Mouse (Mus musculus) embryonic facial prominence, embryonic 14.5 days (tissue): ENCODE results near the gene Isg20l2. TPM values are rescaled to one million over a fixed set of nuclear protein-coding genes. Genes with fewer than 3 reads are reported as not detected.

Source experiments
- ATAC-seq: fragments of 200-750 bp; cut with Nextera tagmentation; 2 replicates; pipeline ENCODE4 v1.8.0; 2017; ENCODE audit warnings: low read depth, moderate number of reproducible peaks, moderate TSS enrichment
- DNase-seq: peaks from one replicate; pipeline ENCODE4 v3.0.0-alpha.2; 2015; ENCODE audit warnings: low spot score
- H3K27ac ChIP-seq: fragments of 300-500 bp; sonication (generic); replicated peaks from 2 replicates; pipeline ENCODE4 v1.5.1; 2014; ENCODE audit warnings: low read depth, mild to moderate bottlenecking, low read length, moderate library complexity
- H3K27me3 ChIP-seq: fragments of 300-500 bp; sonication (generic); replicated peaks from 2 replicates; pipeline ENCODE4 v1.6.1; 2014; ENCODE audit warnings: low read length; ENCODE audit not compliant: control insufficient read depth, insufficient read depth
- H3K36me3 ChIP-seq: fragments of 300-500 bp; sonication (generic); 2 replicates; pipeline ENCODE4 v1.6.1; 2014; ENCODE audit warnings: low read length, mixed read lengths; ENCODE audit not compliant: control insufficient read depth, insufficient read depth
- H3K4me1 ChIP-seq: fragments of 300-500 bp; sonication (generic); 2 replicates; pipeline ENCODE4 v1.6.1; 2014; ENCODE audit warnings: antibody characterized with exemption, low read length; ENCODE audit not compliant: control insufficient read depth, insufficient read depth
- H3K4me2 ChIP-seq: fragments of 300-500 bp; sonication (generic); 2 replicates; pipeline ENCODE4 v1.6.1; 2014; ENCODE audit warnings: low read depth, mild to moderate bottlenecking, low read length, moderate library complexity, mixed read lengths
- H3K4me3 ChIP-seq: fragments of 300-500 bp; sonication (generic); 2 replicates; pipeline ENCODE4 v1.5.1; 2014; ENCODE audit warnings: low read depth, mild to moderate bottlenecking, low read length
- H3K9ac ChIP-seq: fragments of 300-500 bp; sonication (generic); 2 replicates; pipeline ENCODE4 v1.6.1; 2014; ENCODE audit warnings: low read depth, mild to moderate bottlenecking, low read length, moderate library complexity, mixed read lengths
- H3K9me3 ChIP-seq: fragments of 300-500 bp; sonication (generic); 2 replicates; pipeline ENCODE4 v1.6.1; 2016; ENCODE audit warnings: low read length; ENCODE audit not compliant: control insufficient read depth
- WGBS: fragments of 180-500 bp; shearing (Covaris S2); extraction: QIAGEN DNeasy Blood & Tissue Kit; methylation state at CpG from one replicate; pipeline ENCODE4 v1.1.7; 2014; 5-methylcytosine and 5-hydroxymethylcytosine counted together
- polyA plus RNA-seq: library from polyadenylated mRNA; unstranded; fragments of >200 nt; fragmentation: Nextera tagmentation; extraction: Ambion mirVana; gene quantifications from 2 replicates; pipeline ENCODE4 v1.2.1, GENCODE M21; 2014

Gene Isg20l2
- polyA plus RNA-seq, 1 experiment from 2014 or later, result 22.9 TPM

GRCm38 (mm10) chr3:87918551-87918950, 11.6 kb upstream of the Isg20l2 start:
- ATAC-seq, result no peak
- peak overlapping the region; percentile 77; the same call in 1 of the 2 replicates for H3K4me2 ChIP-seq
- no peak for DNase-seq
- WGBS, result 83% methylated on average over 1 of the region's 1 CpGs
- no peaks in the 10 kb centered on the region; the same call in 1 of the 2 replicates for H3K4me1 ChIP-seq
- 0 out of 2 replicates have a peak overlapping the region, but pooled peaks have one; percentile 88 for H3K27ac ChIP-seq
- no peak overlapping the region for H3K9ac ChIP-seq
- H3K4me3 ChIP-seq, result no peak overlapping the region
- peaks cover 58% of the 10 kb centered on the region for H3K36me3 ChIP-seq
- H3K27me3 ChIP-seq, result no peaks in the 10 kb centered on the region
- H3K9me3 ChIP-seq, result no peaks in the 10 kb centered on the region

- WGBS, result under 1% methylated on average over 30 of the region's 30 CpGs
- H3K36me3 ChIP-seq, result peaks cover 58% of the 10 kb centered on the region
These were observed 10.6 kb upstream of the Isg20l2 start, which contains the start of gene Mrpl24 for GRCm38 (mm10) chr3:87919336-87920108. Gene Mrpl24 (plus strand): TSS chr3:87919506.

GRCm38 (mm10) chr3:87920270-87920943, 9.7 kb upstream of the Isg20l2 start:
- no peaks in the 10 kb centered on the region for H3K27me3 ChIP-seq
- ATAC-seq (no peak), DNase-seq (no peak)
- WGBS, result 67% methylated on average over 9 of the region's 9 CpGs
- peak overlapping the region; percentile 80 for H3K9ac ChIP-seq
- H3K4me2 ChIP-seq, result peak overlapping the region; percentile 77
- H3K36me3 ChIP-seq, result peaks cover 58% of the 10 kb centered on the region
- H3K9me3 ChIP-seq, result no peaks in the 10 kb centered on the region
- peak overlapping the region; percentile 88; the same call in 1 of the 2 replicates for H3K27ac ChIP-seq
- no peaks in the 10 kb centered on the region; the same call in 1 of the 2 replicates for H3K4me1 ChIP-seq
- H3K4me3 ChIP-seq, result peak overlapping the region; percentile 63

More at GRCm38 (mm10) chr3:87919336-87920108, 10.6 kb upstream of the Isg20l2 start, which contains the start of gene Mrpl24:
- no peaks in the 10 kb centered on the region; the same call in 1 of the 2 replicates for H3K4me1 ChIP-seq
- peak; percentile 98 for DNase-seq
- no peaks in the 10 kb centered on the region for H3K9me3 ChIP-seq
- H3K9ac ChIP-seq, result peak within 1 kb of the TSS; percentile 80
- no peaks in the 10 kb centered on the region for H3K27me3 ChIP-seq
- peak within 1 kb of the TSS; percentile 77 for H3K4me2 ChIP-seq
- H3K4me3 ChIP-seq, result peak within 1 kb of the TSS; percentile 63
- ATAC-seq, result peak; percentile 88
- H3K27ac ChIP-seq, result peak within 1 kb of the TSS; percentile 88

GRCm38 (mm10) chr3:87924996-87925395, 5.1 kb upstream of the Isg20l2 start:
- WGBS, result 84% methylated on average over 7 of the region's 7 CpGs
- peaks cover 63% of the 10 kb centered on the region for H3K36me3 ChIP-seq
- no peaks in the 10 kb centered on the region for H3K9me3 ChIP-seq
- H3K27me3 ChIP-seq, result no peaks in the 10 kb centered on the region
- H3K27ac ChIP-seq, result no peak overlapping the region
- H3K4me1 ChIP-seq, result peaks cover 6% of the 10 kb centered on the region; the same call in 1 of the 2 replicates
- no peak for DNase-seq
- no peak overlapping the region for H3K4me3 ChIP-seq
- H3K4me2 ChIP-seq, result no peak overlapping the region
- ATAC-seq, result no peak
- no peak overlapping the region for H3K9ac ChIP-seq

GRCm38 (mm10) chr3:87927452-87927851, 2.7 kb upstream of the Isg20l2 start:
- H3K27ac ChIP-seq, result no peak overlapping the region
- no peak overlapping the region for H3K9ac ChIP-seq
- no peaks in the 10 kb centered on the region for H3K9me3 ChIP-seq
- no peak overlapping the region for H3K4me3 ChIP-seq
- H3K4me1 ChIP-seq, result peaks cover 11% of the 10 kb centered on the region; the same call in 1 of the 2 replicates
- peaks cover 64% of the 10 kb centered on the region for H3K36me3 ChIP-seq
- no peaks in the 10 kb centered on the region for H3K27me3 ChIP-seq
- no peak overlapping the region for H3K4me2 ChIP-seq
- no peak for ATAC-seq
- 85% methylated on average over 5 of the region's 5 CpGs for WGBS
- DNase-seq, result no peak

GRCm38 (mm10) chr3:87929341-87930077, 605 bp upstream of the Isg20l2 start:
- Histone ChIP-seq H3K4me3 (peak overlapping the region; percentile 92), H3K9ac (peak overlapping the region; percentile 93), H3K4me2 (peak overlapping the region; percentile 88), H3K27ac (peak overlapping the region; percentile 84), H3K4me1 (peaks cover 11% of the 10 kb centered on the region; the same call in 1 of the 2 replicates), H3K9me3 (no peaks in the 10 kb centered on the region), H3K36me3 (peaks cover 56% of the 10 kb centered on the region), H3K27me3 (no peaks in the 10 kb centered on the region)
- 5% methylated on average over 26 of the region's 26 CpGs for WGBS
- ATAC-seq, result peak; percentile 10
- DNase-seq, result no peak

GRCm38 (mm10) chr3:87934026-87934425, 3.9 kb downstream of the Isg20l2 start:
- Histone ChIP-seq H3K4me3 (no peak overlapping the region), H3K9me3 (no peaks in the 10 kb centered on the region), H3K4me2 (no peak overlapping the region), H3K36me3 (peaks cover 56% of the 10 kb centered on the region), H3K9ac (no peak overlapping the region), H3K27ac (no peak overlapping the region), H3K27me3 (no peaks in the 10 kb centered on the region), H3K4me1 (peaks cover 10% of the 10 kb centered on the region; the same call in 1 of the 2 replicates)
- ATAC-seq (no peak), DNase-seq (no peak)
- 79% methylated on average over 5 of the region's 5 CpGs for WGBS

- Histone ChIP-seq H3K36me3 (peaks cover 60% of the 10 kb centered on the region), H3K4me1 (peaks cover 6% of the 10 kb centered on the region; the same call in 1 of the 2 replicates), H3K27me3 (no peaks in the 10 kb centered on the region), H3K27ac (no peak overlapping the region), H3K4me2 (no peak overlapping the region), H3K4me3 (no peak overlapping the region), H3K9ac (no peak overlapping the region), H3K9me3 (no peaks in the 10 kb centered on the region)
- ATAC-seq (no peak), DNase-seq (no peak)
- WGBS, result 72% methylated on average over 4 of the region's 4 CpGs
These were observed 4.4 kb downstream of the Isg20l2 start for GRCm38 (mm10) chr3:87934501-87934900.
